Comparison of ENCODE assay signal across 8 mouse cellular contexts in genomic region chr3:103026174-103026573, GRCm38 (mm10). TPM values are rescaled to one million over a fixed set of nuclear protein-coding genes. Genes with fewer than 3 reads are reported as not detected.
A peak's percentile ranks its signal among the peaks of the same experiment; 100 is the strongest.
DNase-seq lines count a peak whose midpoint lies in the region; TF ChIP-seq lines count a peak whose summit lies in the region.
"Had no signal": no experiment of that assay in that cellular context is flagged by ENCODE, and none has a peak within 500 bp of the region (broad histone marks: within the 10 kb centered on the region; RNA-seq: fewer than 3 reads in every experiment).

No protein-coding gene starts in this region.

- peak; percentile 9 for DNase-seq in lung, postnatal 14 days
- no peak for DNase-seq in lung, adult 2 months
- peak; percentile 51 for DNase-seq in ES-CJ7 (ENCODE audit: low read depth, low spot score)
- DNase-seq in c-Kit-positive CD71-positive TER-119-positive erythroid progenitor cells, embryonic 14.5 days (ENCODE audit: low spot score) = peak; percentile 20
- peak; percentile 67 for DNase-seq in splenic B cell, adult 2 months (ENCODE audit: low read depth, low spot score)
- no peak for DNase-seq in left cerebral cortex, adult 18-20 months (ENCODE audit: low spot score in 2 of 2)
- DNase-seq in urinary bladder, postnatal 25 days (ENCODE audit: low spot score) = no peak

- H3K4me3 ChIP-seq in lung, adult 2 months (replicated peaks; ENCODE audit: extremely low read depth, low read depth, low read length) = no peak overlapping the region

- peaks cover 13% of the 10 kb centered on the region for H3K4me1 ChIP-seq in lung, adult 2 months (ENCODE audit: control insufficient read depth, insufficient read depth, low read length)

- H3K27me3 ChIP-seq in splenic B cell, adult 2 months (ENCODE audit: control insufficient read depth, insufficient read depth, low read length, poor library complexity, severe bottlenecking) = no peaks in the 10 kb centered on the region

- WGBS in lung, adult 2 months = 71% methylated on average over 1 of the region's 1 CpGs

- peaks cover 9% of the 10 kb centered on the region for H3K36me3 ChIP-seq in splenic B cell, adult 2 months (ENCODE audit: control insufficient read depth, insufficient read depth, low read length, poor library complexity, severe bottlenecking)

- TF ChIP-seq POLR2A in lung, adult 2 months (IDR thresholded peaks at IDR 0.05; ENCODE audit: borderline replicate concordance, extremely low read depth, low read depth, low read length) = no peak

- no peak for TF ChIP-seq CTCF in lung, adult 2 months (IDR thresholded peaks at IDR 0.05; ENCODE audit: insufficient read depth, low read length)

RNA-seq across cellular contexts. Expression of gene Csde1, which starts 5.9 kb away (rescaled TPM):
- 22.8 and 45.1 TPM in 2 replicates for polyA plus RNA-seq in lung, adult 2 months (2012; rRNA removed)
- total RNA-seq in left cerebral cortex, adult 18-20 months (2021) = 100 to 1,000 TPM; 234 to 238 TPM

RNA-seq across cellular contexts. Expression of gene Sike1, which starts 30.7 kb away (rescaled TPM):
- polyA plus RNA-seq in lung, adult 2 months (2012; rRNA removed) = 22.9 and 30.8 TPM in 2 replicates
- 10 to 100 TPM; 62.1 to 66.3 TPM for total RNA-seq in left cerebral cortex, adult 18-20 months (2021)

RNA-seq across cellular contexts. Expression of gene Nras, which starts 31.9 kb away (rescaled TPM):
- 14.2 and 28.1 TPM in 2 replicates for polyA plus RNA-seq in lung, adult 2 months (2012; rRNA removed)
- 10 to 100 TPM; 59.2 to 66.1 TPM for total RNA-seq in left cerebral cortex, adult 18-20 months (2021)

RNA-seq across cellular contexts. Expression of gene Ampd1, which starts 47.6 kb away (rescaled TPM):
- polyA plus RNA-seq in lung, adult 2 months (2012; rRNA removed) = 0.45 and 4.3 TPM in 2 replicates
- total RNA-seq in left cerebral cortex, adult 18-20 months (2021) = not detected
- total RNA-seq: hematopoietic stem cell, adult 5-6 weeks had no signal

Comparison
In these comparisons a context has a peak if more than half of its experiments do, and no peak if none do; other contexts are left out.
1. DNase-seq: peak in lung, postnatal 14 days (single experiment), ES-CJ7 (single experiment), c-Kit-positive CD71-positive TER-119-positive erythroid progenitor cells, embryonic 14.5 days (single experiment) and splenic B cell, adult 2 months (single experiment); none in lung, adult 2 months (single experiment), left cerebral cortex, adult 18-20 months (0 of 2) and urinary bladder, postnatal 25 days (single experiment).